Mouse (Mus musculus) midbrain, embryonic 12.5 days (tissue): ENCODE measurements around the gene Hs3st4. TPM values are rescaled to one million over a fixed set of nuclear protein-coding genes. Genes with fewer than 3 reads are reported as not detected.

Experiments used
- ATAC-seq: fragments of 200-750 bp; cut with Nextera tagmentation; 2 replicates; pipeline ENCODE4 v1.8.0; 2017; ENCODE audit warnings: low read depth, moderate TSS enrichment, moderate library complexity; ENCODE audit not compliant: low FRiP score
- H3K27ac ChIP-seq: fragments of 300-500 bp; sonication (generic); replicated peaks from 2 replicates; pipeline ENCODE4 v1.5.1; 2016; ENCODE audit warnings: mild to moderate bottlenecking
- H3K27me3 ChIP-seq: fragments of 300-500 bp; sonication (generic); 2 replicates; pipeline ENCODE4 v1.6.1; 2016; ENCODE audit warnings: mild to moderate bottlenecking
- H3K36me3 ChIP-seq: fragments of 300-500 bp; sonication (generic); 2 replicates; pipeline ENCODE4 v1.6.1; 2016
- H3K4me1 ChIP-seq: fragments of 300-500 bp; sonication (generic); 2 replicates; pipeline ENCODE4 v1.6.1; 2016
- H3K4me2 ChIP-seq: fragments of 300-500 bp; sonication (generic); replicated peaks from 2 replicates; pipeline ENCODE4 v1.6.1; 2016; ENCODE audit warnings: mild to moderate bottlenecking, moderate library complexity
- H3K4me3 ChIP-seq: fragments of 300-500 bp; sonication (generic); 2 replicates; pipeline ENCODE4 v1.5.1; 2016; ENCODE audit warnings: mild to moderate bottlenecking
- H3K9ac ChIP-seq: fragments of 300-500 bp; sonication (generic); replicated peaks from 2 replicates; pipeline ENCODE4 v1.6.1; 2016; ENCODE audit warnings: mild to moderate bottlenecking, moderate library complexity
- H3K9me3 ChIP-seq: fragments of 300-500 bp; sonication (generic); 2 replicates; pipeline ENCODE4 v1.6.1; 2016; ENCODE audit warnings: mild to moderate bottlenecking
- WGBS: fragments of 180-500 bp; shearing (Covaris S2); methylation state at CpG from one replicate; pipeline ENCODE4 v1.1.7; 2016; 5-methylcytosine and 5-hydroxymethylcytosine counted together
- polyA plus RNA-seq: library from polyadenylated mRNA; unstranded; fragments of >200 nt; fragmentation: Nextera tagmentation; extraction: Ambion mirVana; gene quantifications from 2 replicates; pipeline ENCODE4 v1.2.1, GENCODE M21; 2016

Hs3st4 gene
- polyA plus RNA-seq, 1 experiment from 2014 or later = 1.2 TPM

GRCm38 (mm10) chr7:124150901-124151300 lies 168.2 kb downstream of the Hs3st4 start:
- ATAC-seq = no peak
- 72% methylated on average over 2 of the region's 2 CpGs for WGBS
- no peak overlapping the region for H3K4me2 ChIP-seq

GRCm38 (mm10) chr7:124163301-124163700 lies 180.6 kb downstream of the Hs3st4 start:
- Histone ChIP-seq H3K27me3 (no peaks in the 10 kb centered on the region), H3K27ac (no peak overlapping the region), H3K9ac (no peak overlapping the region), H3K9me3 (no peaks in the 10 kb centered on the region), H3K4me1 (no peaks in the 10 kb centered on the region), H3K36me3 (no peaks in the 10 kb centered on the region), H3K4me3 (no peak overlapping the region), H3K4me2 (no peak overlapping the region)
- 95% methylated on average over 1 of the region's 1 CpGs for WGBS
- ATAC-seq = no peak

More at GRCm38 (mm10) chr7:124150901-124151300, 168.2 kb downstream of the Hs3st4 start:
- Histone ChIP-seq H3K4me3 (no peak overlapping the region), H3K27me3 (no peaks in the 10 kb centered on the region), H3K4me1 (no peaks in the 10 kb centered on the region), H3K27ac (no peak overlapping the region), H3K9me3 (no peaks in the 10 kb centered on the region), H3K36me3 (no peaks in the 10 kb centered on the region), H3K9ac (no peak overlapping the region)

GRCm38 (mm10) chr7:124166229-124166628 lies 183.6 kb downstream of the Hs3st4 start:
- no peak overlapping the region for H3K4me3 ChIP-seq
- H3K4me1 ChIP-seq = no peaks in the 10 kb centered on the region
- H3K9me3 ChIP-seq = no peaks in the 10 kb centered on the region
- no peaks in the 10 kb centered on the region for H3K27me3 ChIP-seq
- H3K36me3 ChIP-seq = no peaks in the 10 kb centered on the region
- no peak for ATAC-seq
- no peak overlapping the region for H3K9ac ChIP-seq
- 88% methylated on average over 1 of the region's 1 CpGs for WGBS
- H3K27ac ChIP-seq = no peak overlapping the region
- no peak overlapping the region for H3K4me2 ChIP-seq

- no peaks in the 10 kb centered on the region for H3K36me3 ChIP-seq
- no peak overlapping the region for H3K4me2 ChIP-seq
- no peaks in the 10 kb centered on the region for H3K27me3 ChIP-seq
- no peaks in the 10 kb centered on the region for H3K4me1 ChIP-seq
- WGBS = 84% methylated on average over 2 of the region's 2 CpGs
- H3K27ac ChIP-seq = no peak overlapping the region
- H3K9me3 ChIP-seq = no peaks in the 10 kb centered on the region
- ATAC-seq = no peak
- H3K4me3 ChIP-seq = no peak overlapping the region
- H3K9ac ChIP-seq = no peak overlapping the region
Observed at GRCm38 (mm10) chr7:124168796-124169195, 186.1 kb downstream of the Hs3st4 start.

GRCm38 (mm10) chr7:124170001-124170400 lies 187.3 kb downstream of the Hs3st4 start:
- no peak overlapping the region for H3K4me2 ChIP-seq
- no peaks in the 10 kb centered on the region for H3K27me3 ChIP-seq
- WGBS = 83% methylated on average over 2 of the region's 2 CpGs
- no peak overlapping the region for H3K27ac ChIP-seq
- H3K36me3 ChIP-seq = no peaks in the 10 kb centered on the region
- no peak for ATAC-seq
- no peaks in the 10 kb centered on the region for H3K4me1 ChIP-seq
- no peak overlapping the region for H3K9ac ChIP-seq
- no peaks in the 10 kb centered on the region for H3K9me3 ChIP-seq
- H3K4me3 ChIP-seq = no peak overlapping the region

- no peak for ATAC-seq
- no peak overlapping the region for H3K4me2 ChIP-seq
- H3K4me1 ChIP-seq = no peaks in the 10 kb centered on the region
- no peak overlapping the region for H3K27ac ChIP-seq
- H3K9ac ChIP-seq = no peak overlapping the region
- H3K36me3 ChIP-seq = no peaks in the 10 kb centered on the region
- H3K9me3 ChIP-seq = 0 out of 2 replicates have a peak, but pooled peaks cover 3% of the 10 kb centered on the region
- H3K27me3 ChIP-seq = no peaks in the 10 kb centered on the region
- no peak overlapping the region for H3K4me3 ChIP-seq
Observed at GRCm38 (mm10) chr7:124171992-124172391, 189.3 kb downstream of the Hs3st4 start.

- Histone ChIP-seq H3K4me3 (no peak overlapping the region), H3K27ac (no peak overlapping the region), H3K9me3 (no peaks in the 10 kb centered on the region), H3K36me3 (no peaks in the 10 kb centered on the region), H3K27me3 (no peaks in the 10 kb centered on the region), H3K9ac (no peak overlapping the region), H3K4me2 (no peak overlapping the region), H3K4me1 (peaks cover 4% of the 10 kb centered on the region; the same call in 1 of the 2 replicates)
- ATAC-seq = no peak
- 94% methylated on average over 3 of the region's 3 CpGs for WGBS
Observed at GRCm38 (mm10) chr7:124180926-124181325, 198.3 kb downstream of the Hs3st4 start.

- Histone ChIP-seq H3K27me3 (no peaks in the 10 kb centered on the region), H3K9ac (no peak overlapping the region), H3K4me3 (no peak overlapping the region), H3K4me1 (peaks cover 4% of the 10 kb centered on the region; the same call in 1 of the 2 replicates), H3K36me3 (no peaks in the 10 kb centered on the region), H3K27ac (no peak overlapping the region), H3K4me2 (no peak overlapping the region), H3K9me3 (no peaks in the 10 kb centered on the region)
- ATAC-seq = no peak
- 74% methylated on average over 1 of the region's 1 CpGs for WGBS
Observed at GRCm38 (mm10) chr7:124184693-124185092, 202.0 kb downstream of the Hs3st4 start.

GRCm38 (mm10) chr7:124198811-124199570 lies 216.3 kb downstream of the Hs3st4 start:
- H3K27me3 ChIP-seq = no peaks in the 10 kb centered on the region
- no peak for ATAC-seq
- no peak overlapping the region for H3K4me2 ChIP-seq
- no peak overlapping the region for H3K27ac ChIP-seq
- H3K9ac ChIP-seq = no peak overlapping the region
- WGBS = 87% methylated on average over 6 of the region's 6 CpGs
- H3K4me1 ChIP-seq = no peaks in the 10 kb centered on the region
- H3K4me3 ChIP-seq = no peak overlapping the region
- no peaks in the 10 kb centered on the region for H3K9me3 ChIP-seq
- no peaks in the 10 kb centered on the region for H3K36me3 ChIP-seq

GRCm38 (mm10) chr7:124216921-124217320 lies 234.3 kb downstream of the Hs3st4 start:
- H3K36me3 ChIP-seq = no peaks in the 10 kb centered on the region
- no peak overlapping the region for H3K9ac ChIP-seq
- H3K9me3 ChIP-seq = no peaks in the 10 kb centered on the region
- WGBS = 82% methylated on average over 1 of the region's 1 CpGs
- H3K4me1 ChIP-seq = no peaks in the 10 kb centered on the region
- no peak overlapping the region for H3K4me3 ChIP-seq
- no peaks in the 10 kb centered on the region for H3K27me3 ChIP-seq
- H3K4me2 ChIP-seq = no peak overlapping the region
- no peak overlapping the region for H3K27ac ChIP-seq
- no peak for ATAC-seq

GRCm38 (mm10) chr7:124220556-124220955 lies 237.9 kb downstream of the Hs3st4 start:
- no peaks in the 10 kb centered on the region for H3K36me3 ChIP-seq
- ATAC-seq = no peak
- H3K4me3 ChIP-seq = no peak overlapping the region
- no peak overlapping the region for H3K9ac ChIP-seq
- no peak overlapping the region for H3K27ac ChIP-seq
- no peaks in the 10 kb centered on the region for H3K4me1 ChIP-seq
- H3K4me2 ChIP-seq = no peak overlapping the region
- WGBS = 61% methylated on average over 10 of the region's 10 CpGs
- no peaks in the 10 kb centered on the region for H3K27me3 ChIP-seq
- H3K9me3 ChIP-seq = no peaks in the 10 kb centered on the region

GRCm38 (mm10) chr7:124237896-124238670 lies 255.4 kb downstream of the Hs3st4 start:
- no peak for ATAC-seq
- H3K27me3 ChIP-seq = 0 out of 2 replicates have a peak, but pooled peaks cover 4% of the 10 kb centered on the region
- H3K9me3 ChIP-seq = no peaks in the 10 kb centered on the region
- 89% methylated on average over 4 of the region's 4 CpGs for WGBS
- no peak overlapping the region for H3K4me2 ChIP-seq
- H3K4me3 ChIP-seq = no peak overlapping the region
- no peak overlapping the region for H3K9ac ChIP-seq
- H3K4me1 ChIP-seq = peaks cover 21% of the 10 kb centered on the region
- H3K27ac ChIP-seq = no peak overlapping the region
- no peaks in the 10 kb centered on the region for H3K36me3 ChIP-seq
